8 mouse cellular contexts compared by ENCODE assay signal in genomic region chr2:27426855-27427457, GRCm38 (mm10). TPM values are rescaled to one million over a fixed set of nuclear protein-coding genes. Genes with fewer than 3 reads are reported as not detected.
DNase-seq lines count a peak whose midpoint lies in the region; ATAC-seq lines count a peak whose summit lies in the region.

TSS of gene Vav2 (minus strand) at chr2:27427033.

- peak within 1 kb of the TSS; percentile 88 for H3K9ac ChIP-seq in heart, embryonic 11.5 days (ENCODE audit: low read depth, low read length)
- peak within 1 kb of the TSS; percentile 82 for H3K9ac ChIP-seq in kidney, embryonic 16.5 days (replicated peaks; ENCODE audit: low read length)
- peak within 1 kb of the TSS; percentile 81 for H3K9ac ChIP-seq in liver, embryonic 12.5 days

- peaks cover 43% of the 10 kb centered on the region for H3K27me3 ChIP-seq in erythroblast, embryonic 14.5 days (ENCODE audit: control insufficient read depth)
- H3K27me3 ChIP-seq in heart, embryonic 11.5 days (ENCODE audit: control insufficient read depth, insufficient read depth, low read length): no peaks in the 10 kb centered on the region
- H3K27me3 ChIP-seq in kidney, embryonic 16.5 days (ENCODE audit: insufficient read depth, low read length): no peaks in the 10 kb centered on the region
- H3K27me3 ChIP-seq in liver, embryonic 12.5 days (replicated peaks): peaks cover 33% of the 10 kb centered on the region
- no peaks in the 10 kb centered on the region for H3K27me3 ChIP-seq in splenic B cell, adult 2 months (ENCODE audit: control insufficient read depth, insufficient read depth, low read length, poor library complexity, severe bottlenecking)

- peak within 1 kb of the TSS; percentile 76 for H3K27ac ChIP-seq in heart, embryonic 11.5 days (ENCODE audit: low read depth, low read length)
- H3K27ac ChIP-seq in kidney, embryonic 16.5 days (ENCODE audit: low read length): peak within 1 kb of the TSS; percentile 74
- H3K27ac ChIP-seq in liver, embryonic 12.5 days: peak within 1 kb of the TSS; percentile 77

- H3K4me2 ChIP-seq in heart, embryonic 11.5 days: peak within 1 kb of the TSS; percentile 100
- peak within 1 kb of the TSS; percentile 99 for H3K4me2 ChIP-seq in kidney, embryonic 16.5 days (replicated peaks; ENCODE audit: low read depth, low read length)
- H3K4me2 ChIP-seq in liver, embryonic 12.5 days: peak within 1 kb of the TSS; percentile 99

- peak; percentile 71 for DNase-seq in brain, embryonic 18.5 days (ENCODE audit: low read depth, low spot score)
- DNase-seq in naive thymus-derived CD4-positive, alpha-beta T cell, adult 2 months (ENCODE audit: low read depth): peak; percentile 95
- peak; percentile 96 for DNase-seq in splenic B cell, adult 2 months (ENCODE audit: low read depth, low spot score)

- WGBS in heart, embryonic 11.5 days (ENCODE audit: insufficient replicate concordance): under 1% methylated on average over 58 of the region's 58 CpGs
- under 1% methylated on average over 58 of the region's 58 CpGs for WGBS in kidney, embryonic 16.5 days
- under 1% methylated on average over 58 of the region's 58 CpGs for WGBS in liver, embryonic 12.5 days (ENCODE audit: insufficient replicate concordance)

- H3K36me3 ChIP-seq in erythroblast, embryonic 14.5 days (ENCODE audit: control insufficient read depth): no peaks in the 10 kb centered on the region
- H3K36me3 ChIP-seq in heart, embryonic 11.5 days (ENCODE audit: control insufficient read depth, insufficient read depth, low read length): no peaks in the 10 kb centered on the region
- H3K36me3 ChIP-seq in kidney, embryonic 16.5 days (ENCODE audit: insufficient read depth, low read length): no peaks in the 10 kb centered on the region
- no peaks in the 10 kb centered on the region for H3K36me3 ChIP-seq in liver, embryonic 12.5 days
- no peaks in the 10 kb centered on the region for H3K36me3 ChIP-seq in splenic B cell, adult 2 months (ENCODE audit: control insufficient read depth, insufficient read depth, low read length, poor library complexity, severe bottlenecking)

- peak; percentile 89 for ATAC-seq in CD4-positive, CD25-positive, alpha-beta regulatory T cell, adult 4 months
- peak; percentile 87 for ATAC-seq in heart, embryonic 11.5 days (replicated peaks; ENCODE audit: insufficient number of reproducible peaks, low FRiP score, low TSS enrichment)
- ATAC-seq in kidney, embryonic 16.5 days (ENCODE audit: low FRiP score, low TSS enrichment): peak; percentile 91
- ATAC-seq in liver, embryonic 12.5 days: peak; percentile 94

- H3K4me3 ChIP-seq in erythroblast, embryonic 14.5 days (replicated peaks): peak within 1 kb of the TSS; percentile 67
- peak within 1 kb of the TSS; percentile 84 for H3K4me3 ChIP-seq in heart, embryonic 11.5 days (ENCODE audit: low read depth, low read length)
- peak within 1 kb of the TSS; percentile 72 for H3K4me3 ChIP-seq in kidney, embryonic 16.5 days (ENCODE audit: low read length)
- H3K4me3 ChIP-seq in liver, embryonic 12.5 days: peak within 1 kb of the TSS; percentile 76

- peaks cover 27% of the 10 kb centered on the region for H3K4me1 ChIP-seq in erythroblast, embryonic 14.5 days (ENCODE audit: control insufficient read depth)
- peaks cover 16% of the 10 kb centered on the region for H3K4me1 ChIP-seq in heart, embryonic 11.5 days (ENCODE audit: control insufficient read depth, insufficient read depth, low read length)
- H3K4me1 ChIP-seq in kidney, embryonic 16.5 days (ENCODE audit: insufficient read depth, low read length): peaks cover 34% of the 10 kb centered on the region
- peaks cover 56% of the 10 kb centered on the region for H3K4me1 ChIP-seq in liver, embryonic 12.5 days

- H3K9me3 ChIP-seq in erythroblast, embryonic 14.5 days (ENCODE audit: control insufficient read depth, low read length): no peaks in the 10 kb centered on the region; the same call in 1 of the 2 replicates
- no peaks in the 10 kb centered on the region for H3K9me3 ChIP-seq in heart, embryonic 11.5 days (replicated peaks; ENCODE audit: control insufficient read depth, low read length)
- H3K9me3 ChIP-seq in kidney, embryonic 16.5 days (ENCODE audit: low read length): no peaks in the 10 kb centered on the region
- no peaks in the 10 kb centered on the region for H3K9me3 ChIP-seq in liver, embryonic 12.5 days (replicated peaks)

RNA-seq across cellular contexts. Expression of gene Vav2, which starts in this region (rescaled TPM):
- 1 to 10 TPM; 9.9 to 10.0 TPM for polyA plus RNA-seq in CD4-positive, CD25-positive, alpha-beta regulatory T cell, adult 4 months (2017; shearing (Covaris generic))
- polyA plus RNA-seq in erythroblast, embryonic 14.5 days (2012): 0.10 and 0.15 TPM in 2 replicates
- polyA plus RNA-seq in heart, embryonic 11.5 days (2014; fragmentation: Nextera tagmentation; extraction: Ambion mirVana): 3.4 and 4.7 TPM in 2 replicates
- 7.1 TPM in 2 replicates for polyA plus RNA-seq in kidney, embryonic 16.5 days (2015; fragmentation: Nextera tagmentation; extraction: Ambion mirVana)
- 5.0 and 5.8 TPM in 2 replicates for polyA plus RNA-seq in liver, embryonic 12.5 days (2016; fragmentation: Nextera tagmentation; extraction: Ambion mirVana)

Comparison
In these comparisons a context has a peak if more than half of its experiments do, and no peak if none do; other contexts are left out.
1. Peak in every context shown above with its lines: DNase-seq, ATAC-seq, H3K4me3 ChIP-seq and H3K27ac ChIP-seq.